Comparison of ENCODE assay signal across 9 mouse cellular contexts in genomic region chr7:4751971-4752820, GRCm38 (mm10). TPM values are rescaled to one million over a fixed set of nuclear protein-coding genes. Genes with fewer than 3 reads are reported as not detected.
A peak's percentile ranks its signal among the peaks of the same experiment; 100 is the strongest.
DNase-seq lines count a peak whose midpoint lies in the region; ATAC-seq lines count a peak whose summit lies in the region.
"Had no signal": no experiment of that assay in that cellular context is flagged by ENCODE, and none has a peak within 500 bp of the region (broad histone marks: within the 10 kb centered on the region; RNA-seq: fewer than 3 reads in every experiment).

No protein-coding gene starts in this region.

- H3K9ac ChIP-seq in forebrain, embryonic 14.5 days (ENCODE audit: low read length) = no peak overlapping the region
- H3K9ac ChIP-seq in lung, embryonic 16.5 days (ENCODE audit: low read length) = peak overlapping the region; percentile 33

- no peak overlapping the region for H3K27ac ChIP-seq in forebrain, embryonic 14.5 days (ENCODE audit: low read depth, low read length)
- H3K27ac ChIP-seq in lung, embryonic 16.5 days (ENCODE audit: low read length) = peak overlapping the region; percentile 60; the same call in 1 of the 2 replicates

- peaks cover 1% of the 10 kb centered on the region for H3K36me3 ChIP-seq in forebrain, embryonic 14.5 days (ENCODE audit: control insufficient read depth, insufficient read depth, low read length)
- H3K36me3 ChIP-seq in lung, embryonic 16.5 days (ENCODE audit: control insufficient read depth, insufficient read depth, low read length) = no peaks in the 10 kb centered on the region

- peak overlapping the region; percentile 39 for H3K4me2 ChIP-seq in forebrain, embryonic 14.5 days (ENCODE audit: low read length)
- peak overlapping the region; percentile 56 for H3K4me2 ChIP-seq in lung, embryonic 16.5 days (ENCODE audit: low read depth, low read length)

- no peaks in the 10 kb centered on the region for H3K9me3 ChIP-seq in forebrain, embryonic 14.5 days (replicated peaks; ENCODE audit: control insufficient read depth, low read length)
- no peaks in the 10 kb centered on the region for H3K9me3 ChIP-seq in lung, embryonic 16.5 days (ENCODE audit: control insufficient read depth, low read length)

- DNase-seq in adrenal gland, adult 2 months = peak; percentile 42
- DNase-seq in adrenal gland, adult 8-10 months = no peak
- peak; percentile 82 for DNase-seq in adrenal gland, postnatal 14 days
- DNase-seq in forebrain, embryonic 14.5 days (ENCODE audit: low spot score) = peak; percentile 25
- peak; percentile 58 to 61 for DNase-seq in kidney, adult 8-10 months
- DNase-seq in retina, embryonic 14.5 days (ENCODE audit: low spot score) = peak; percentile 72
- DNase-seq in natural killer cell, adult 2 months (ENCODE audit: low spot score in 2 of 2) = no peak

- no peaks in the 10 kb centered on the region for H3K27me3 ChIP-seq in forebrain, embryonic 14.5 days (replicated peaks; ENCODE audit: control insufficient read depth, insufficient read depth, low read length)
- H3K27me3 ChIP-seq in lung, embryonic 16.5 days (ENCODE audit: control insufficient read depth, insufficient read depth, low read depth, low read length) = no peaks in the 10 kb centered on the region

- peak overlapping the region; percentile 11; the same call in 1 of the 2 replicates for H3K4me3 ChIP-seq in forebrain, embryonic 14.5 days (ENCODE audit: low read depth, low read length)
- peak overlapping the region; percentile 48 for H3K4me3 ChIP-seq in lung, embryonic 16.5 days (ENCODE audit: low read length)

- ATAC-seq in forebrain, embryonic 14.5 days = peak; percentile 64
- ATAC-seq in lung, embryonic 16.5 days (ENCODE audit: low read depth) = peak; percentile 86

- 1% methylated on average over 30 of the region's 30 CpGs for WGBS in forebrain, embryonic 14.5 days
- WGBS in lung, embryonic 16.5 days = 3% methylated on average over 30 of the region's 30 CpGs

- H3K4me1 ChIP-seq in forebrain, embryonic 14.5 days (ENCODE audit: control insufficient read depth, insufficient read depth, low read length) = peaks cover 11% of the 10 kb centered on the region
- peaks cover 8% of the 10 kb centered on the region for H3K4me1 ChIP-seq in lung, embryonic 16.5 days (replicated peaks; ENCODE audit: control insufficient read depth, insufficient read depth, low read length)

RNA-seq across cellular contexts. Expression of gene Cox6b2, which starts 0.7 kb away (rescaled TPM):
- total RNA-seq in adrenal gland, adult 2 months (2021) = 10 to 100 TPM in 1 of 2 experiments, 1 to 10 TPM in 1; 7.4 to 10.4 TPM
- polyA plus RNA-seq in adrenal gland, adult 2 months (2012; rRNA removed) = 7.9 and 13.2 TPM in 2 replicates
- 10 to 100 TPM in 1 of 4 experiments, 1 to 10 TPM in 3; 5.1 to 10.3 (median 9.1) TPM for total RNA-seq in adrenal gland, adult 8-10 months (2022)
- 28.1 and 31.3 TPM in 2 replicates for total RNA-seq in adrenal gland, postnatal 14 days (2021)
- polyA plus RNA-seq in forebrain, embryonic 14.5 days (2014; fragmentation: Nextera tagmentation; extraction: Ambion mirVana) = 11.7 and 13.1 TPM in 2 replicates
- 77.9 and 94.0 TPM in 2 replicates for polyA plus RNA-seq in lung, embryonic 16.5 days (2015; fragmentation: Nextera tagmentation; extraction: Ambion mirVana)

RNA-seq across cellular contexts. Expression of gene Kmt5c, which starts 12.3 kb away (rescaled TPM):
- total RNA-seq in adrenal gland, adult 2 months (2021) = 10 to 100 TPM; 27.9 to 35.2 TPM
- 162 and 205 TPM in 2 replicates for polyA plus RNA-seq in adrenal gland, adult 2 months (2012; rRNA removed)
- total RNA-seq in adrenal gland, adult 8-10 months (2022) = 10 to 100 TPM; 31.0 to 59.8 (median 43.8) TPM
- total RNA-seq in adrenal gland, postnatal 14 days (2021) = 60.3 and 70.7 TPM in 2 replicates
- 54.6 and 57.1 TPM in 2 replicates for polyA plus RNA-seq in forebrain, embryonic 14.5 days (2014; fragmentation: Nextera tagmentation; extraction: Ambion mirVana)
- polyA plus RNA-seq in lung, embryonic 16.5 days (2015; fragmentation: Nextera tagmentation; extraction: Ambion mirVana) = 57.2 and 60.2 TPM in 2 replicates

RNA-seq across cellular contexts. Expression of gene Fam71e2, which starts 18.9 kb away (rescaled TPM):
- total RNA-seq in adrenal gland, adult 2 months (2021) = not detected
- not detected in 2 replicates for polyA plus RNA-seq in adrenal gland, adult 2 months (2012; rRNA removed)
- not detected for total RNA-seq in adrenal gland, adult 8-10 months (2022)
- total RNA-seq in adrenal gland, postnatal 14 days (2021) = not detected in 2 replicates
- polyA plus RNA-seq in forebrain, embryonic 14.5 days (2014; fragmentation: Nextera tagmentation; extraction: Ambion mirVana) = not detected in 2 replicates
- polyA plus RNA-seq in lung, embryonic 16.5 days (2015; fragmentation: Nextera tagmentation; extraction: Ambion mirVana) = not detected in 2 replicates
- total RNA-seq: heart, postnatal 14 days had no signal

RNA-seq across cellular contexts. Expression of gene Tmem150b, which starts 27.1 kb away (rescaled TPM):
- under 1 TPM; 0.40 to 0.55 TPM for total RNA-seq in adrenal gland, adult 2 months (2021)
- polyA plus RNA-seq in adrenal gland, adult 2 months (2012; rRNA removed) = 0.30 and 0.42 TPM in 2 replicates
- total RNA-seq in adrenal gland, adult 8-10 months (2022) = 1 to 10 TPM in 1 of 4 experiments, under 1 TPM in 3; 0.49 to 1.1 (median 0.73) TPM
- 0.30 and 0.79 TPM in 2 replicates for total RNA-seq in adrenal gland, postnatal 14 days (2021)
- polyA plus RNA-seq in forebrain, embryonic 14.5 days (2014; fragmentation: Nextera tagmentation; extraction: Ambion mirVana) = 0.12 TPM in 1 of 2 replicates, not detected in the other
- polyA plus RNA-seq in lung, embryonic 16.5 days (2015; fragmentation: Nextera tagmentation; extraction: Ambion mirVana) = 0.14 TPM in 1 of 2 replicates, not detected in the other
- total RNA-seq: heart, postnatal 14 days had no signal

RNA-seq across cellular contexts. Expression of gene Il11, which starts 30.5 kb away (rescaled TPM):
- under 1 TPM in 1 of 2 experiments, not detected in 1; 0.48 TPM for total RNA-seq in adrenal gland, adult 2 months (2021)
- 0.54 and 0.71 TPM in 2 replicates for polyA plus RNA-seq in adrenal gland, adult 2 months (2012; rRNA removed)
- total RNA-seq in adrenal gland, adult 8-10 months (2022) = under 1 TPM; 0.28 to 0.37 (median 0.32) TPM
- total RNA-seq in adrenal gland, postnatal 14 days (2021) = not detected in 2 replicates
- 0.21 and 0.32 TPM in 2 replicates for polyA plus RNA-seq in forebrain, embryonic 14.5 days (2014; fragmentation: Nextera tagmentation; extraction: Ambion mirVana)
- polyA plus RNA-seq in lung, embryonic 16.5 days (2015; fragmentation: Nextera tagmentation; extraction: Ambion mirVana) = 0.18 and 0.19 TPM in 2 replicates

Comparison
In these comparisons a context has a peak if more than half of its experiments do, and no peak if none do; other contexts are left out.
1. DNase-seq: peak in adrenal gland, adult 2 months (single experiment), adrenal gland, postnatal 14 days (single experiment), forebrain, embryonic 14.5 days (single experiment), kidney, adult 8-10 months (2 of 2) and retina, embryonic 14.5 days (single experiment); none in adrenal gland, adult 8-10 months (single experiment) and natural killer cell, adult 2 months (0 of 2).